Mouse (Mus musculus) liver, embryonic 14.5 days (tissue): ENCODE results near the gene BC030867. TPM values are rescaled to one million over a fixed set of nuclear protein-coding genes. Genes with fewer than 3 reads are reported as not detected.

Experiments
- ATAC-seq: fragments of 200-750 bp; cut with Nextera tagmentation; 2 replicates; pipeline ENCODE4 v1.8.0; 2017; ENCODE audit warnings: moderate number of reproducible peaks, mild to moderate bottlenecking, moderate library complexity; ENCODE audit not compliant: insufficient read depth
- DNase-seq, 3 experiments: peaks; one replicate each; pipeline ENCODE4 v3.0.0-alpha.2; 2012 to 2013; ENCODE audit warnings: low read depth in 3 of 3, low spot score in 3 of 3
- H3K27ac ChIP-seq: fragments of 300-500 bp; sonication (generic); 2 replicates; pipeline ENCODE4 v1.5.1; 2014; ENCODE audit warnings: moderate library complexity, mild to moderate bottlenecking, control low read depth, inconsistent platforms
- H3K27me3 ChIP-seq: fragments of 300-500 bp; sonication (generic); 2 replicates; pipeline ENCODE4 v1.6.1; 2014; ENCODE audit warnings: mild to moderate bottlenecking, low read length, moderate library complexity; ENCODE audit not compliant: control insufficient read depth, insufficient read depth
- H3K36me3 ChIP-seq: fragments of 300-500 bp; sonication (generic); replicated peaks from 2 replicates; pipeline ENCODE4 v1.6.1; 2014; ENCODE audit warnings: low read depth; ENCODE audit not compliant: control insufficient read depth, insufficient read depth
- H3K4me1 ChIP-seq, 2 experiments: fragments of 200-500 bp in 1 of 2; fragments of 300-500 bp in 1 of 2; sonication (generic) in 1 of 2; replicated peaks; 2 replicates each; pipeline ENCODE4 v1.6.1; 2012 to 2014; ENCODE audit warnings: antibody characterized with exemption in 1 of 2, inconsistent platforms in 1 of 2, low read length in 1 of 2; ENCODE audit not compliant: control insufficient read depth in 2 of 2, insufficient read depth in 2 of 2
- H3K4me2 ChIP-seq: fragments of 300-500 bp; sonication (generic); 2 replicates; pipeline ENCODE4 v1.6.1; 2014; ENCODE audit warnings: low read depth, mild to moderate bottlenecking, control low read depth, moderate library complexity
- H3K4me3 ChIP-seq, 2 experiments: fragments of 200-500 bp in 1 of 2; fragments of 300-500 bp in 1 of 2; sonication (generic) in 1 of 2; 2 replicates each; pipeline ENCODE4 v1.5.1; 2012 to 2014; ENCODE audit warnings: low read depth in 2 of 2, low read length in 2 of 2, mild to moderate bottlenecking in 2 of 2, control low read depth in 1 of 2, inconsistent platforms in 1 of 2, moderate library complexity in 1 of 2; ENCODE audit not compliant: insufficient read depth in 1 of 2
- H3K9ac ChIP-seq: fragments of 300-500 bp; sonication (generic); replicated peaks from 2 replicates; pipeline ENCODE4 v1.6.1; 2014; ENCODE audit warnings: mild to moderate bottlenecking, control low read depth, moderate library complexity
- H3K9me3 ChIP-seq: fragments of 300-500 bp; sonication (generic); 2 replicates; pipeline ENCODE4 v1.6.1; 2016; ENCODE audit warnings: low read length, mixed read lengths; ENCODE audit not compliant: control insufficient read depth
- CTCF ChIP-seq: IDR thresholded peaks from 2 replicates; pipeline ENCODE4 v1.5.1; 2016; ENCODE audit warnings: antibody characterized with exemption, low read depth, control low read depth
- EP300 ChIP-seq: IDR thresholded peaks from 2 replicates; pipeline ENCODE4 v1.6.1; 2016; ENCODE audit warnings: antibody characterized with exemption, low read depth
- WGBS: fragments of 180-500 bp; shearing (Covaris S2); extraction: QIAGEN DNeasy Blood & Tissue Kit; methylation state at CpG from one replicate; pipeline ENCODE4 v1.1.7; 2014; ENCODE audit not compliant: insufficient replicate concordance; 5-methylcytosine and 5-hydroxymethylcytosine counted together
- polyA plus RNA-seq, 2 experiments: library from polyadenylated mRNA; depleted of rRNA in 1 of 2; stranded (reverse) in 1 of 2; unstranded in 1 of 2; fragments of >200 nt; fragmentation: Nextera tagmentation in 1 of 2; extraction: Ambion mirVana in 1 of 2; gene quantifications; 2 replicates each; pipeline versions ENCODE4 v1.2.1 to v1.2.3; 2012 to 2014

Gene BC030867
- polyA plus RNA-seq, 2 experiments = 10.8 to 11.3 TPM

DNA sequence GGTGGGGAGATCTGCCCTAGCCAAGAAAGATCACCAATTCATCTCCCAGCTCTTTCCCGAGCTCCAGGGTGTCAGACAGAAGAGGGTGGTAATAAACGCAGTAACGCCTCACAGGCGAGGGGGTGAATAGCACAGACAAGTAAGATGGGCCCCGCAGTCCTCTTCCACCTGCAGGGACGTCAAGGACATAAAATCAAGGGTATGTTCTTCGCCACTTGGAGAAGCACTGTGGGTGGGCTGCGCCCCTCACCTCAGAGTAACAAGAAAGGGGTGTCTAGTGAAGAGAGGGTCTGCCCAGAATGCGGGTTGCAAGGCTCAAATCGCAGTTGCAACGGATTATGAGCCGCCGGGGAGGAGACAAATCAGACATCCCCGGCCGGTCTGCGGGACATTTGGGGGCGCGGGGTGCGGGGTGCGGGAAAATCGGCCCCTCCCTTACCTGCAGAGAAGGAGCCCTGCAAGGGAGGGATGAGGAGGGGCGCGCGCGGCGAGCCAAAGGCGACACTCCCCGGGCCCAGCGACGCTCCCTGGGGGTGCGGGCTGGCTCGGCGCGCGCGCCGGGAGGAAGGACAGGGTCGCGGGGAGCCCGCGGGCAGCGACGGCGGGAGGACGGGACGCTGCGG is 19.2 kb upstream of the BC030867 start:
- TF ChIP-seq EP300 (no peak), CTCF (no peak)
- Histone ChIP-seq H3K9me3 (no peaks in the 10 kb centered on the region), H3K36me3 (no peaks in the 10 kb centered on the region), H3K27ac (no peak overlapping the region; the same call in 1 of the 2 replicates), H3K9ac (peak overlapping the region; percentile 72), H3K27me3 (peaks cover 23% of the 10 kb centered on the region), H3K4me2 (peak overlapping the region; percentile 92), H3K4me1 (peaks cover 4 to 19% of the 10 kb centered on the region in 2 experiments), H3K4me3 (peak overlapping the region; percentile 69 to 87)
- peak; percentile 62 for ATAC-seq
- DNase-seq = no peak
- WGBS = 2% methylated on average over 44 of the region's 47 CpGs

GRCm38 (mm10) chr11:102230006-102230741 is 18.5 kb upstream of the BC030867 start, which contains the start of gene Hdac5:
TSS of gene Hdac5 (minus strand) at chr11:102230166.
- peaks cover 23% of the 10 kb centered on the region for H3K27me3 ChIP-seq
- peak within 1 kb of the TSS; percentile 69 to 87 for H3K4me3 ChIP-seq
- no peak within 1 kb of the TSS; the same call in 1 of the 2 replicates for H3K27ac ChIP-seq
- H3K4me1 ChIP-seq = peaks cover 4 to 14% of the 10 kb centered on the region in 2 experiments
- DNase-seq (peak; percentile 94 to 97 (median 95)), ATAC-seq (peak; percentile 97)
- no peaks in the 10 kb centered on the region for H3K9me3 ChIP-seq
- peak; percentile 19; the same call in 1 of the 2 replicates for TF ChIP-seq CTCF
- no peak for TF ChIP-seq EP300
- peak within 1 kb of the TSS; percentile 72 for H3K9ac ChIP-seq
- under 1% methylated on average over 47 of the region's 49 CpGs for WGBS
- no peaks in the 10 kb centered on the region for H3K36me3 ChIP-seq
- H3K4me2 ChIP-seq = peak within 1 kb of the TSS; percentile 92

DNA sequence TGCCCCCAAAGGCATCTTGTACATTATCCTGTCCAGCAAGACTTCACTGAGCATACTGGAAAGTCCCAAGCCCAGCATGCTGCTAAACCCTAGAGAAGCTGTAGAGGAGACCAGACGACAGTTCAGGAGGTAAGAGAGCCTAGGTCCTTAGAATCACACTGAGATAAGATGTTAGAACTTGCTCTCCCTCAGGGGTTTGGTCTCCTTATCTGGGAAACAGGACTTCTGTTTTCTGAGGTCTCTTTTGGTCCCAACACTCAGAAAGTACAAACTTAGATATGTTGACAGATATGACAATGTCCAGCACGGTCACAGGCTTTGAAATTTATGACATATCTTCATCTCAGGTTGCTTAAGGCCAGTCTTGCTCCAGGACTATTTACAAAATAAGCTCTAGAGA is 12.7 kb upstream of the BC030867 start:
- Histone ChIP-seq H3K9ac (no peak overlapping the region), H3K27me3 (no peaks in the 10 kb centered on the region; the same call in 1 of the 2 replicates), H3K27ac (no peak overlapping the region), H3K4me3 (no peak overlapping the region), H3K4me1 (peaks cover 0 to 8% of the 10 kb centered on the region in 2 experiments; a peak in 2 of 4 replicates), H3K36me3 (no peaks in the 10 kb centered on the region), H3K4me2 (no peak overlapping the region), H3K9me3 (no peaks in the 10 kb centered on the region)
- ATAC-seq = no peak
- WGBS = 7% methylated on average over 2 of the region's 2 CpGs
- no peak for TF ChIP-seq CTCF
- no peak for TF ChIP-seq EP300
- DNase-seq = no peak

- Histone ChIP-seq H3K9me3 (no peaks in the 10 kb centered on the region), H3K27me3 (peaks cover 10% of the 10 kb centered on the region), H3K4me1 (peaks cover 0 to 8% of the 10 kb centered on the region in 2 experiments; a peak in 2 of 4 replicates), H3K9ac (no peak overlapping the region), H3K4me2 (no peak overlapping the region), H3K36me3 (no peaks in the 10 kb centered on the region), H3K27ac (no peak overlapping the region), H3K4me3 (no peak overlapping the region)
- 76% methylated on average over 6 of the region's 6 CpGs for WGBS
- DNase-seq (no peak), ATAC-seq (no peak)
- TF ChIP-seq CTCF (no peak), EP300 (no peak)
Measured at GRCm38 (mm10) chr11:102240636-102241035, 8.0 kb upstream of the BC030867 start.

DNA sequence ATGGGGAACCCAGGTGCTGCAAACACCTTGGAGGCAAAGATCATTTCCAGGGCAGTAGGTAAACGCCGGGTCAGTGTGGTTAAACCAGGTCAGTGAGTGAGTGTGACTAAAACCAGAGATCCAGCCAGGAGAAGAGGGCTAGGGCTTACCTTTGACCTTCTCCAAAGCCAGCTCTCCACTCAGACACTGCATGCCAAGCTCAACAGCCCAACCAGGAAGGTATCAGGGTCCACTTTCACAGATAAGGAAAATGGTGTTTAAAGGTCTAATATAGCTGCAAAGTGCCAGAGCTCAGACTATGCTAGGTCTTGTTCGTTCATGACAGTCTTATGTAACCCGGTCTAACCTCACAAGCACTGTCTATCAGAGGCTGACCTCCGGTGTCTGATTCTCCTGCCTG is 7.4 kb upstream of the BC030867 start:
- Histone ChIP-seq H3K9ac (no peak overlapping the region), H3K27me3 (peaks cover 10% of the 10 kb centered on the region), H3K27ac (no peak overlapping the region), H3K9me3 (no peaks in the 10 kb centered on the region), H3K4me2 (no peak overlapping the region), H3K4me1 (peaks cover 0 to 5% of the 10 kb centered on the region in 2 experiments; a peak in 2 of 4 replicates), H3K4me3 (no peak overlapping the region), H3K36me3 (no peaks in the 10 kb centered on the region)
- DNase-seq (no peak), ATAC-seq (peak; percentile 50)
- TF ChIP-seq CTCF (no peak), EP300 (no peak)
- 62% methylated on average over 5 of the region's 5 CpGs for WGBS
